Mouse (Mus musculus): Measurements from ENCODE around the gene Zc3h18.

Zc3h18 gene

DNA sequence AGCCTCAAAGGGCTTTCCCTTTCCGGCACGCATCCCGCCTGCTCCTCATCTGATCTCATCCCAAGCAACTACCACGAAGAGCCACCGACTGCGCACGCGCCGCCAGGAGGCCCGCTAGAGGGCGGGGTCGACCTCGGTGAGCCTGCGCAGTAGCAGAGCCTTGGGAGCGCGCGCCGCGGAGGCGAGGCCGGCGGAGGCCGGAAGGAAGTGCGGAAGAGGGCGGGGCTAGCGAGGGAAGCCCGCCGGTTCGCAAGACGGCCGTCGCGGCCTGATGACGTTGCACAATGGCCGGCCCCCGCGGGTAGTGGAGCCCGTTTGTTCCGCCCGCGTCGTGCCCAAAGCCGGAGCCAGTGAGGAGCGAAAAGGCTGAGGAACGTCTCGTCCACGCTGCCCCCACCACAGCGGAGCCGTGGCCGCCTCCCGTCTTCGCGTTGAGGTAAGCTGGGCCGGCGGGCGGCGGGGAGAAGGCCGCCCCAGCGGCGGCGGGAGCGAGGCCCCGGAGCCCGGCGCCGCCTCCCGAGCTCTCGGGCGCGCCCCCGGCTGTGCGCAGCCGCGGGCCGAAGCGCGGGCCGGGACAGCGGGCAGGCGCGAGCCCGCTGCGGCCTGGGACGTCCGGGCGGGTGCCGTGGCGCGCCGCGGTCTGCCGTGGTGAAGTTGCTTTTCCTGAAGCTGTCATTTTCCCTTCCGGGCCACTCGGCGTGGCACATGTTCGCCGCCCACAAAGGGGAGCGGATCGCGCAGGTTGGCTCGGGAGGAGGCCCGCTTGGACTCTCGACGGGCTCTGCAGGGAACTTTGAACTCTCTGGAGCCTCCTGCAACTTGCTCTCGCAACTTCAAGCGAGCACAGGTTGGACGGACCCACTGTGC is at the start of gene Zc3h18:
Gene Zc3h18, plus strand, starts transcription at position 245 of the 867 bp plus-strand sequence.
- peak; percentile 98 for DNase-seq (ENCODE audit: low read depth)

DNA sequence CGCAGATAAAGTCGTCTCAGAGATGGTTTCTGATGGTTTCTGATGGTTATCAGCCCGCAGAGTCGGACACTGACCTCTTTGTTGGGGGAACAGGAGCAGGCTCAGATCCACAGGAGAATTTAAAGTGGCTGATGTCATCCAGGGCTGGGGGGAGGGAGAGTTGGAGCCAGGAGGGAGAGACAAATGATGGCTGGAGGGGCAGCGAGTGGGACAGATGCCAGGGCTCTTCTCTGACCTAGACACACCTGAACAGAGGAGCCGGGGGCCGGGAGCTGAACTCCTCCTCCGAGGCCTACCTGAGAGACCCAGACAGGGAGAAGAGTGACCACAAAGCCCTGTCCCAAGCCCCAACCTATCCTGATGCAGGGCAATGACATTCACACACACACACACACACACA is 47.3 kb upstream of the Zc3h18 start:
- DNase-seq (ENCODE audit: low read depth): no peak

DNA sequence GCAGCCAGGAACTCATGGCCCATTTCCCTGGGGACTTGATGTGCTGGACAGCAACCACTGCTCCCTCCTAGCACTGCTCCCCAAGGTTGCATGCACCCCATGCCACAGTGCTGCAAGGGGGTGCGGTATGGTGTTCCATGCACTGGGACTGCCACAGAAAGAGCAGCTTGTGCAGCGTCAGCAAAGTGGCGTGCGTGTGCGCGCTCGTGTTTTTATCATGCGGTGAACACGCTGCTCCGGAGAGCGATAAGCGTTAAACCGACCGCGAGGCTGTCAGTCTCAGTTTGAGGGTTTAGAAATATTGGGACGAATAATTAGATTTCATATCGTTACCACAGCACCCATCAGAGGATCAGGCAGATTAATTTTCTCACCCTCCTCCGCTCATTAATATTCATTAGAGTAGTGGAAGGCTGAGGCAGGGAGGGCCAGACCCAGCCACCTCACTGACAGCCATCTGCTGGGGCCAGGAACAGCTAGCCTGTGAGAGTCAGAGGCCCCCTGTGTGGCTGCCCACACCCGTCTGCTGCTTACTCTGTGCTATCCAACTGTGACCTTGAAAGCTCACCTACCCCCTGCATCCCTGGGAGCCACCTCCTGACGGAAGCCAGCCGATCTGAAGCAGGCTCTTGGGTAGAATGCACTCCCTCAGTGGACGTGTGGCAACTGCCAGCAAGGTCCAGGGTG is 46.7 kb upstream of the Zc3h18 start:
- DNase-seq (ENCODE audit: low read depth): no peak

DNA sequence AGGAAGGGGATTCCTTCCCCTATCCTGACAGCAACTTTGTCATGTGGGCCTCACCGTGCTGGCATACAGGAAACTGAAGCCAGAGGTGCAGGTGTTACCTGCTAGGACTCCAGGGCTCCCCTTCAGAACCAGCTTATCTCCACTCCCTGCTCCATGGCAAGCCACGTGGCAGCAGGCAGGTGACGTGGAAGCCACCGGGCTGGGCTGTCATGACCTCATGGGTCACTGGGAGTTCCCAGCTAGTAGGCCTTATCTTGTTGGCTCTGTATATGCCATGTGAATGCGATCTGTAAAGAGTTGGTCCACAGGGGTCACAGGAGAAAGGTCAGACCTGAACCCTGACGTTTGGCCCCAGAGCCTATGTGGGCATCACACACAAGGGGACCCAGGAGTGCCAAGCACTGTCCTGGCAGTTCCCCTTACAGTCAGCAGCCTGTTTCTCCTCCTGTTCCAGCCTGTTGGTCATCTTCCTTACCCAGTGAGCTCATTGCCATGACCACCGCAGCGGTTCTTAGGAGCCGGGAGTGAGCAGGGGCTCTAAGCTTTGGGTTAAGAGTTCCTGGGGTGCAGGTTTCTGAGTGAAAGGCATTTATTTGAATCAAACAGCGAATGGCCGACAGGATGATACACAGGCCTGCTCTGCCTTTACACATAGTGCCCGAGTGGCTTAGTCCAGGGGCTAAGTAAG is 45.8 kb upstream of the Zc3h18 start:
- no peak for DNase-seq (ENCODE audit: low read depth)

DNA sequence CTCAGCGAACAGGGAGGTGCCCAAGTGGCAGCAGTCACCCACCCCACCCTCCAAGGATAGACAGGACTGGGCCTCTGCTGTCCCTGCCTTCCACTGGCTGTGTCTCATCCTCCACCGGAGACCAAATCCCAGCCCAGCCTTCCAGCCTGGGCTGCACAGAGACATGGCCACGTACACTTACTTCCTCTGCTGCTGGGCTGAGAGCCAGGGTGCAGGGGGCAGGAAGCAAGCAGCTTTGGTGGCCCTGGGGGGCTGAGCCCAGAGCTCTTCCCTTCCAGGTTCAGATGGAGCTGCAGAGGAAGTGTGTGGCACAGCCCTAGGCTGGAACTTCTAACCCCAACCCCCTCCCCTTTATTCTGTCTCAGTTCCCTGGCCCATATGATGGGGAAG is 45.3 kb upstream of the Zc3h18 start:
- DNase-seq (ENCODE audit: low read depth): peak; percentile 81

DNA sequence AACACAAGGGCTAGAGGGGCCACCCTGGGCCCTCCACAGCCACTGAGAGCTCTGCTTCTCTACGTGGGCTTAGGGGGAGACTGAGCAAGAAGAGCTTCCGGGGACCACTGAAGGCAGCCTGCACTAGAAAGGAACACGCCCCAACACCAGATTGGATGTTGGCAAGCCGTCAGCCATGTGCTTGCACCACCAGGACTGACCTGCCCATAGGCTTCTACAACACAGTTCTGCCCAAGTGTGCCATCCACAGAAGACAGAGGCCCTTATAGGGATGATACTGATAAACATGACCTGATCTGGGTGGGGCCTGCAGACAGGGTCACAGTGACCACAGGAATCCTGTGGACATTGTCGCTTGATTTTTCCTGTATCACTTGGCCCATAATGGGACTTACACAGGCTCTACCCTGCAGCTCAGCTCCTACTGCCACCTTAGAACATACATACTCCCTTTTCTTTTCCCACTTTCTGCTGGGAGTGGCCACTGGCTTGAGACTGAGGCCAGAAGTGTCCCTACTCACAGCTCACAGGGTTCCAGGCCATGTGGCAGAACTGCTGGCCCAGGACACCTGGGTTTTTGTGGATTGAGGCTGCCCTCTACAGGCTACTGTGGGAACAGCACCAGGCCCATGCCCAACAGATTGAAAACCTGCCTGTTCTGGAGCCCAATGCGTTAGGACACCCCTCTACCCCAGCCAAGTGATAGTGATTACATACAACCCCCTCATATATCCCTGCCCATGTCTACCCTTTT is 43.5 kb upstream of the Zc3h18 start:
- DNase-seq (ENCODE audit: low read depth): peak; percentile 80

GRCm38 (mm10) chr8:122333531-122333930 is 42.9 kb upstream of the Zc3h18 start:
- DNase-seq (ENCODE audit: low read depth): no peak

- no peak for DNase-seq (ENCODE audit: low read depth)
Measured at GRCm38 (mm10) chr8:122334791-122335490, 41.5 kb upstream of the Zc3h18 start.

DNA sequence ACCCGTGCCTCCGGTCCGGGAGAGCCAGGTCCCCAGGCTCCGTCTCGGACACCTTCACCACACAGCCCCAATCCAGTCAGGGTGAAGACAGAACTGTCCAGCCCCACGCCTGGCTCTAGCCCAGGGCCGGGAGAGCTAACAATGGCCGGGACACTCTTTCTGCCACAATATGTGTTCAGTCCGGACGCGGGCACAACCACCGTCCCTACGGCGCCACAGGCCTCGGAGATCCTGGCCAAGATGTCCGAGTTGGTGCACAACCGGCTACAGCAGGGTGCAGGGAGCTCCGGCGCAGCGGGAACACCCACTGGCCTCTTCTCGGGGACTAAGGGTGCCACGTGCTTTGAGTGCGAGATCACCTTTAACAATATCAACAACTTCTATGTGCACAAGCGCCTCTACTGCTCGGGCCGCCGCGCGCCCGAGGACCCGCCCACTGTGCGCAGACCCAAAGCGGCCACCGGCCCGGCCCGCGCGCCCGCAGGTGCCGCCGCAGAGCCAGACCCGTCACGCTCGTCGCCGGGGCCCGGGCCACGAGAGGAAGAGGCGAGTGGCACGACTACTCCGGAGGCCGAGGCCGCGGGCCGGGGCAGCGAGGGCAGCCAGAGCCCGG is 40.7 kb upstream of the Zc3h18 start:
- DNase-seq (ENCODE audit: low read depth): no peak

GRCm38 (mm10) chr8:122336251-122336910 is 40.0 kb upstream of the Zc3h18 start:
- DNase-seq (ENCODE audit: low read depth): no peak

GRCm38 (mm10) chr8:122338852-122339251 is 37.6 kb upstream of the Zc3h18 start:
- no peak for DNase-seq (ENCODE audit: low read depth)

DNA sequence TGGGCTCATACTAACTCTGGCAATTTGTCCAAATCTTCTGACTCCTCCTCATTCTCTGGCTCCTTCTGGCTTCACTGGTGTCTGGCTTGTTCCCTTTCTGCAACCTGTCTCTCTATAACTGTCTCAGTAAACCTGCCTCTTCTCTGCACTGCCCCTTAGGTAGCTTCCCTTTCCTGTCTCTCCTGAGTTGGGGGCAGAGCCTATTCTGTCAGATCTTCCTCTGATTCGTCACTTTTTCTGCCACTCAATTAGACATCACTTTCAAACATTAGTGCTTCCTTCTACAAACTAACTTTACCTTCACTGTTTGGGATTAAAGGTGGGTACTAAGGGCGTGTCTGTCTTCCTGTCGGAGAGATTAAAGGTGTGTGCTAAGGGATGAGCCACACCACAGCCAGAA is 35.6 kb upstream of the Zc3h18 start:
- no peak for DNase-seq (ENCODE audit: low read depth)

DNA sequence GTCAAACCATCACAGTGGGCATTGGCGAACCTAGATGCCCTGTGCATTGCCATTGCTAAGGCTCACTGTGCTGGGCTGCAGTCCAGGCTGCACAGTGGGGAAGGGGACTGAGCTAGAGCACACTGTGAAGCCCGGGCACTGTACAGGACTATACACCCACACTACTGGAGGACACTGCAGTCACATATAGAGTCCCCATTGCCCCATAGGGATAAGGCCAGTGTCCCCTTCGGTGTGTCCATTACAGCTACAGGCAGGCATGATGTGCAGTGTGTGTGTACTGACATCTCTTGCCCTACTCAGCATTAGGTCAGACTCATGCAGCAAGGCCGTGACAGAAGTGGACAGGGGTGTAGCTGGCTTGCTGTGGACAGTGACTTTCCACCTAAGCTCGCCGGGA is 34.6 kb upstream of the Zc3h18 start:
- DNase-seq (ENCODE audit: low read depth): no peak

- no peak for DNase-seq (ENCODE audit: low read depth)
Measured at GRCm38 (mm10) chr8:122342362-122342761, 34.0 kb upstream of the Zc3h18 start.

GRCm38 (mm10) chr8:122342806-122343209 is 33.6 kb upstream of the Zc3h18 start:
- DNase-seq (ENCODE audit: low read depth): peak; percentile 82

GRCm38 (mm10) chr8:122343341-122343740 is 33.1 kb upstream of the Zc3h18 start:
- no peak for DNase-seq (ENCODE audit: low read depth)

GRCm38 (mm10) chr8:122343758-122344157 is 32.7 kb upstream of the Zc3h18 start:
- DNase-seq (ENCODE audit: low read depth): no peak

DNA sequence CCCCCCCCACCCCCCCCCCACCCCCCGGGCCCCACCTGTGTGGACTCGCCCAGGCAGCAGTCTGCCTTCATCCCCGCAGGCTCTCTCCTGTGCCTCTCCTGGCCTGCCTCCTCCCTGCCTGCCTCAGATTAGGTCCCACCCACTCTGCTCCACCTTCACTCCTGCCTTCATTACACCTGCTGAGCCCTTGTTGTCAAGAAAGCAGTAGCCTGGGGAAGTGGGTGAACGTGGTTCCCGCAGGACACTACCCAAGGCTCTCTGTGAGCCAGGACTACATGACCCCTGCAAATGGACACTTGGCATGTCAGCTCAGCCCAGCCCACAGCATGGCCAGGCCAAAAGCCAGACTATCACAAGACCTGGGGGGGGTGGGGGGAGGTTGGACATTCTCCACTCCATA is 32.2 kb upstream of the Zc3h18 start:
- DNase-seq (ENCODE audit: low read depth): no peak

DNA sequence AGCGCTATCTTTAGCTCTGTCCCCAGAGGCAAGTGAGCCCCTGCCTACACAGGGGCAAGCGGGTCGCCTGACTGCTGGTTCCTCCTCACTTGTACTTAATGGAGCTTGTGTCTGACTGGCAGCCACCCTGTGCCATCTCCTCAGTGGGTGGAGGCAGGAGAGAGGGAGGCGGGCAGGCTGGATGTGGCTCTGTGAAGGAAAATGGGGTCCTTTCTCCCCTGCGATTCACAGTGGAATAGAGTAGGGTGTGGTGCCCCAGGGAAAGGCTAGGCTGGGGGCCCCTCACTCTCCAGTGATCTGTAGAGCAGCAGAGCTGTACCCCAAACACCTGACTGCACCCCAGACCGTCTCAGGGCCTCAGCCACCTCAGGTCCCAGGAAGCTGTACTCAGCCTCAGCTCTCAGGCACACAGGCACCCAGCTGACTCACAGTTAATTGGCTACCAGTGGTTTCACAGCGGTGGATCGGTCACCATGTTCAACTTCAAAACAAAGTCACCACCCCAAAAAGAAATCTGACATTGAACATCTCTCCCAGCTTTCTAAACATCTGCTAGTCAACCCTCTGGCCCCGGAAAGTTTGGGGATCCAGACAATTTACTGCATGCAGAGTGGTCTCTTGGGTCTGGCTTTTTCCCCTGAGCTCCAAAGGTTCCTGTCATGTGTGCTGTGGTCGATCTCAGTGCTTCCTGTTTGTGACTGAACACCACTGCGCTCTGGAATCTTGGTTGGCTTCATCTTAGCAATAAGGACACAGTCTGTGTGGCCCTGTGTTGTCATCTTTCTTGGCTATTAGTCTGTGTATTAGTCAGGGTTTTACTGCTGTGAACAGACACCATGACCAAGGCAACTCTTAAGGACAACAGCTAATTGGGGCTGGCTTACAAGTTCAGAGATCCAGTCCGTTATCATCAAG is 31.0 kb upstream of the Zc3h18 start:
- DNase-seq (ENCODE audit: low read depth): peak; percentile 67

Data from 416B (cell line).